26 mouse cellular contexts compared by ENCODE assay signal in genomic region chr1:185598514-185598913, GRCm38 (mm10).
"Had no signal": no experiment of that assay in that cellular context is flagged by ENCODE, and none has a peak within 500 bp of the region (broad histone marks: within the 10 kb centered on the region; RNA-seq: fewer than 3 reads in every experiment).

No protein-coding gene starts in this region.

- H3K36me3 ChIP-seq: heart, embryonic 10.5 days; heart, embryonic 12.5 days; hindbrain, embryonic 10.5 days; hindbrain, embryonic 12.5 days; intestine, embryonic 15.5 days; limb, embryonic 10.5 days; limb, embryonic 12.5 days; liver, embryonic 13.5 days; liver, embryonic 15.5 days had no signal

- H3K4me1 ChIP-seq: hindbrain, embryonic 10.5 days; hindbrain, embryonic 12.5 days; intestine, embryonic 15.5 days; limb, embryonic 10.5 days; limb, embryonic 12.5 days; liver, embryonic 13.5 days; liver, embryonic 15.5 days had no signal

- H3K4me3 ChIP-seq: gastrocnemius, adult 2 months; heart, embryonic 10.5 days; heart, embryonic 12.5 days; hindbrain, embryonic 10.5 days; hindbrain, embryonic 12.5 days; intestine, embryonic 15.5 days; layer of hippocampus, adult 2 months; left cerebral cortex, adult 2 months; limb, embryonic 10.5 days; limb, embryonic 12.5 days; liver, embryonic 13.5 days; liver, embryonic 15.5 days had no signal

- H3K4me2 ChIP-seq: heart, embryonic 12.5 days; hindbrain, embryonic 12.5 days; hindbrain, embryonic 14.5 days; intestine, embryonic 15.5 days; limb, embryonic 12.5 days; liver, embryonic 11.5 days; liver, embryonic 13.5 days; liver, embryonic 15.5 days had no signal

- H3K27ac ChIP-seq: gastrocnemius, adult 2 months; heart, embryonic 10.5 days; hindbrain, embryonic 10.5 days; hindbrain, embryonic 12.5 days; hindbrain, embryonic 14.5 days; intestine, embryonic 15.5 days; layer of hippocampus, adult 2 months; left cerebral cortex, adult 2 months; limb, embryonic 10.5 days; limb, embryonic 12.5 days; liver, embryonic 13.5 days; liver, embryonic 15.5 days had no signal

- H3K9me3 ChIP-seq: heart, embryonic 10.5 days; intestine, embryonic 15.5 days; limb, embryonic 10.5 days; limb, embryonic 12.5 days; liver, embryonic 13.5 days; liver, embryonic 15.5 days had no signal

- ATAC-seq: hindbrain, embryonic 16.5 days; inflammation-experienced regulatory T-cells, adult 6 months; intestine, embryonic 15.5 days; intestine, postnatal 0 days; liver, postnatal 0 days had no signal

- H3K27me3 ChIP-seq: heart, embryonic 12.5 days; hindbrain, embryonic 12.5 days; intestine, embryonic 15.5 days; limb, embryonic 12.5 days; liver, embryonic 13.5 days; liver, embryonic 15.5 days had no signal

- DNase-seq: gastrocnemius, adult 2 months; gastrocnemius, postnatal 10 days; gastrocnemius, postnatal 25 days; heart, postnatal 10 days; heart, postnatal 4 days; kidney, adult 18-20 months; kidney, postnatal 10 days; kidney, postnatal 4 days; liver; liver, embryonic 13.5 days; liver, postnatal 0 days had no signal

- H3K9ac ChIP-seq: heart, embryonic 12.5 days; hindbrain, embryonic 12.5 days; hindbrain, embryonic 14.5 days; intestine, embryonic 15.5 days; limb, embryonic 12.5 days; liver, embryonic 13.5 days; liver, embryonic 15.5 days; liver, postnatal 0 days had no signal
